16 mouse cellular contexts compared by ENCODE assay signal in the genomic region with DNA sequence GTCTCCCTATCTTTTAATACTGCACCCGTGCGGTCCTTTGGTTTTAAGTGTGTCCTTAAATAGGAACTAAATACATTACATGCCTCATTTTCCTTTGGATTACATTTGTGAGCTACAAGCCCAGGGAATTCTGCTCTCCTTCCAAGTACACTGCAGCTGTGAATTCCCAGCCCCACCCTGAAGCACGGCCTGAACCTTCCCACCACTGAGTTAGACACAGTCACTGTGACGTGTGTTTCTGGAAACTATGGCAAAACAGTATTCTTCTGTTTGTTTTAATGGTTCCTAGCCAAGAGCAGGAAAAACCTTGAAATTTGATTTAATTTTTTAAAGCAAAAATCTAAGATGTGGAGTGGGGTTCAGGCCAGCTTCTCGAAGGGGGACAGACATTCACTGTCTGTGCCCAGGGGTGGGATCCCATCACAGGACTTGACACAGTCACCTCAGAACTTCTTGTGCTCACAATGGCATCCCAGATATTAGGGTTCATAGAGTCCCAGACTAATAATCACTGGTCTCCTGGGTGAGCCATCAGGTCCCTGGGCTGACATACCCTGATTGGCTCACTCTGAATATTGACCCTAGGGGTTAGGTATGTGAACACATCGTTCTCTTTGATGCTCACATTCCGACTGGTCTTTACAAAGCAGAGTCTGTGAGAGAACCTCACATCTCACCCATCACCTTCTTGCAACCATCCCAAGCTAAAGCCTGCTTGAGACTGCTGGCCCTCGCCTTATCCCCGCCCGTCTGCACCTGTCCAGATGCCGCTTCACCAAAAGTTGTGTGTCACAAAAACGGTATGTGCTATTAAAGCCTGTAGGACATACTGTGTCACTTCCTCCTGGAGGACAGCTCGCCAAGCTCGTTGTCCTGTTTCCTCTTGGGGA.
DNase-seq lines count a peak whose midpoint lies in the region; ATAC-seq and TF ChIP-seq lines count a peak whose summit lies in the region.
"Had no signal": no experiment of that assay in that cellular context is flagged by ENCODE, and none has a peak within 500 bp of the region (broad histone marks: within the 10 kb centered on the region; RNA-seq: fewer than 3 reads in every experiment).

No protein-coding gene starts in this region.

- ATAC-seq in limb, embryonic 14.5 days (ENCODE audit: low FRiP score, low read depth) = no peak
- no peak for ATAC-seq in forebrain, postnatal 0 days
- ATAC-seq: activated CD4-positive, CD25-positive, alpha-beta regulatory T cell, adult 4 months; midbrain, embryonic 15.5 days had no signal

- intact Hi-C loops in gastrocnemius, postnatal 14 days (cut with DNase I; ENCODE audit: low total_unique reads) = loop anchor here (10.0 kb wide), 1 partner anchor 187 kb away; no protein-coding TSS in a partner anchor

- no peak overlapping the region for H3K4me3 ChIP-seq in limb, embryonic 14.5 days (replicated peaks; ENCODE audit: low read length)
- H3K4me3 ChIP-seq in limb, embryonic 10.5 days = no peak overlapping the region
- no peak overlapping the region for H3K4me3 ChIP-seq in brown adipose tissue, adult 24 weeks (ENCODE audit: insufficient read depth, low read depth, low read length)
- no peak overlapping the region for H3K4me3 ChIP-seq in forebrain, postnatal 0 days (ENCODE audit: low read depth, low read length)
- H3K4me3 ChIP-seq: hindbrain, embryonic 12.5 days; midbrain, embryonic 15.5 days; neural tube, embryonic 12.5 days had no signal

- WGBS in limb, embryonic 14.5 days = 66% methylated on average over 14 of the region's 14 CpGs
- 88% methylated on average over 14 of the region's 14 CpGs for WGBS in limb, embryonic 10.5 days
- WGBS in forebrain, postnatal 0 days = 86% methylated on average over 14 of the region's 14 CpGs

- no peak overlapping the region for H3K4me2 ChIP-seq in limb, embryonic 14.5 days (replicated peaks; ENCODE audit: low read depth, low read length, severe bottlenecking)
- H3K4me2 ChIP-seq in forebrain, postnatal 0 days (ENCODE audit: low read depth) = no peak overlapping the region
- H3K4me2 ChIP-seq: hindbrain, embryonic 12.5 days; midbrain, embryonic 15.5 days; neural tube, embryonic 12.5 days had no signal

- TF ChIP-seq CTCF in forebrain, postnatal 0 days (IDR thresholded peaks at IDR 0.05; ENCODE audit: low read depth) = no peak

- no peak overlapping the region for H3K27ac ChIP-seq in limb, embryonic 14.5 days (replicated peaks; ENCODE audit: low read depth, low read length)
- no peak overlapping the region for H3K27ac ChIP-seq in limb, embryonic 10.5 days
- peak overlapping the region; percentile 26; the same call in 1 of the 2 replicates for H3K27ac ChIP-seq in brown adipose tissue, adult 24 weeks (replicated peaks; ENCODE audit: low read depth, low read length)
- H3K27ac ChIP-seq in forebrain, postnatal 0 days (ENCODE audit: low read depth, low read length) = no peak overlapping the region
- H3K27ac ChIP-seq: hindbrain, embryonic 12.5 days; midbrain, embryonic 15.5 days; neural tube, embryonic 12.5 days had no signal

- no peaks in the 10 kb centered on the region for H3K36me3 ChIP-seq in limb, embryonic 14.5 days (ENCODE audit: control insufficient read depth, insufficient read depth, low read length)
- no peaks in the 10 kb centered on the region for H3K36me3 ChIP-seq in limb, embryonic 10.5 days
- no peaks in the 10 kb centered on the region for H3K36me3 ChIP-seq in forebrain, postnatal 0 days (ENCODE audit: insufficient read depth)
- H3K36me3 ChIP-seq: hindbrain, embryonic 12.5 days; midbrain, embryonic 15.5 days; neural tube, embryonic 12.5 days had no signal

- 0 out of 2 replicates have a peak, but pooled peaks cover 3% of the 10 kb centered on the region for H3K27me3 ChIP-seq in limb, embryonic 14.5 days (ENCODE audit: control insufficient read depth, insufficient read depth, low read length)
- H3K27me3 ChIP-seq in limb, embryonic 10.5 days (ENCODE audit: low read depth, poor library complexity, severe bottlenecking) = no peaks in the 10 kb centered on the region
- H3K27me3 ChIP-seq in forebrain, postnatal 0 days (ENCODE audit: insufficient read depth, low read length) = no peaks in the 10 kb centered on the region
- H3K27me3 ChIP-seq: hindbrain, embryonic 12.5 days; midbrain, embryonic 15.5 days; neural tube, embryonic 12.5 days had no signal

- no peak overlapping the region for H3K9ac ChIP-seq in limb, embryonic 14.5 days (ENCODE audit: low read depth, low read length, severe bottlenecking)
- H3K9ac ChIP-seq in forebrain, postnatal 0 days = no peak overlapping the region
- H3K9ac ChIP-seq: hindbrain, embryonic 12.5 days; midbrain, embryonic 15.5 days; neural tube, embryonic 12.5 days had no signal

- peak; percentile 66 for DNase-seq in limb, embryonic 14.5 days (ENCODE audit: low spot score)
- no peak for DNase-seq in limb, embryonic 10.5 days (ENCODE audit: low spot score)
- peak; percentile 65 for DNase-seq in gastrocnemius, postnatal 14 days
- peak; percentile 37 for DNase-seq in heart, postnatal 4 days
- no peak for DNase-seq in forebrain, postnatal 0 days
- DNase-seq in adrenal gland, postnatal 4 days (ENCODE audit: low spot score in 2 of 2) = no peak
- DNase-seq in layer of hippocampus, postnatal 25 days (ENCODE audit: extremely low spot score in 1 of 2, low spot score in 1 of 2) = no peak
- DNase-seq: cerebellum, adult 18-20 months; kidney, adult 11 months; left cerebral cortex, postnatal 4 days; thymus, adult 2 months had no signal

- TF ChIP-seq POLR2A in limb, embryonic 14.5 days (IDR thresholded peaks at IDR 0.05; ENCODE audit: borderline replicate concordance, extremely low read depth, insufficient read depth, insufficient read length) = no peak

- peaks cover 14% of the 10 kb centered on the region for H3K4me1 ChIP-seq in limb, embryonic 14.5 days (ENCODE audit: control insufficient read depth, insufficient read depth, low read length)
- H3K4me1 ChIP-seq in limb, embryonic 10.5 days = peaks cover 3% of the 10 kb centered on the region; the same call in 1 of the 2 replicates
- no peaks in the 10 kb centered on the region for H3K4me1 ChIP-seq in brown adipose tissue, adult 24 weeks (ENCODE audit: control insufficient read depth, insufficient read depth, insufficient read length, low read length)
- H3K4me1 ChIP-seq in forebrain, postnatal 0 days (ENCODE audit: insufficient read depth) = no peaks in the 10 kb centered on the region
- H3K4me1 ChIP-seq: hindbrain, embryonic 12.5 days; midbrain, embryonic 15.5 days; neural tube, embryonic 12.5 days had no signal

- H3K9me3 ChIP-seq in limb, embryonic 14.5 days (ENCODE audit: control insufficient read depth, low read length) = no peaks in the 10 kb centered on the region
- no peaks in the 10 kb centered on the region for H3K9me3 ChIP-seq in limb, embryonic 10.5 days (replicated peaks)
- no peaks in the 10 kb centered on the region for H3K9me3 ChIP-seq in forebrain, postnatal 0 days (ENCODE audit: low read length)
- H3K9me3 ChIP-seq: hindbrain, embryonic 12.5 days; midbrain, embryonic 15.5 days; neural tube, embryonic 12.5 days had no signal

Comparison
In these comparisons a context has a peak if more than half of its experiments do, and no peak if none do; other contexts are left out.
1. DNase-seq: peak in limb, embryonic 14.5 days (single experiment), gastrocnemius, postnatal 14 days (single experiment) and heart, postnatal 4 days (single experiment); none in limb, embryonic 10.5 days (single experiment), forebrain, postnatal 0 days (single experiment), adrenal gland, postnatal 4 days (0 of 2) and layer of hippocampus, postnatal 25 days (0 of 2).